Mouse (Mus musculus) right cerebral cortex, adult 18-20 months (tissue): ENCODE results near the gene Plxdc1.

ENCODE experiments used
- DNase-seq: peaks from one replicate; pipeline ENCODE4 v3.0.0; 2022; ENCODE audit warnings: mixed read lengths

The Plxdc1 gene

DNA sequence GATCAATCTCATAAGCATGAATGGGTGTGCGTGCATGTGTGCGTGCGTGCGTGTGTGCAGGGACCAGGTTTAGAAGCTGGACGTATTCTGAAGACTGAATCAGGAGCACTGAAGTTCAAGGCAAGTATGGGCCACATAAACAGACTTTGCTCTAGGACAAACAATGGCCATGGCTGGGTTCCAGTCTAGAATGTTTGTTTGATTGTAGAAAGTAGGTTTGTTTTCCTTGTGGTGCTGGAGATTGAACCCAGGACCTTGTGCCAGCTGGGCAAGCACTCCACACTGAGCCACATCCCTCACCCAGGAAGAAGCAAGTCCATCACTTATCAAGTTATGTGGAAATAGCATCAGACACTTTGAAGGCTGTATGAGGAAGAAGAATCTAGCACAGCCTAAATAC, 29.9 kb upstream of the Plxdc1 start:
- DNase-seq, result no peak

DNA sequence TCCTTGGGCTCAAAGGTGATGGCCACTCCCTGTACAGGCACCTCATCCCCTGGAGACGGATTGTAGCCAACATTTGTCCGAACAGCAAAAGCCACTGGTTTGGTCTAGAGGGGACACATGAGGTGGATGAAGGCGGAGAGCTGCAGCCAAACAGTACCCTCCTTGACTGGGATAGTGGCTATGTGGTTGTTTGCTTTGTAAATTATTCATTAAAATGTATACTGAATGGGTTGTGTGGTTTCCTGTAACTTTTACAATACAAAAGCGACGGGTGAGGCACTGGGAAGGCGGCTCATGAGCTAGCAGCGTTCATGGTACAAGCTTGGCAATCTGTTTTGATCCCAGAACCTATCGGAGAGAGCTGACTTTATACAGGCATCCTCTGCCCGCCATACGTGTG, 26.6 kb upstream of the Plxdc1 start:
- no peak for DNase-seq

DNA sequence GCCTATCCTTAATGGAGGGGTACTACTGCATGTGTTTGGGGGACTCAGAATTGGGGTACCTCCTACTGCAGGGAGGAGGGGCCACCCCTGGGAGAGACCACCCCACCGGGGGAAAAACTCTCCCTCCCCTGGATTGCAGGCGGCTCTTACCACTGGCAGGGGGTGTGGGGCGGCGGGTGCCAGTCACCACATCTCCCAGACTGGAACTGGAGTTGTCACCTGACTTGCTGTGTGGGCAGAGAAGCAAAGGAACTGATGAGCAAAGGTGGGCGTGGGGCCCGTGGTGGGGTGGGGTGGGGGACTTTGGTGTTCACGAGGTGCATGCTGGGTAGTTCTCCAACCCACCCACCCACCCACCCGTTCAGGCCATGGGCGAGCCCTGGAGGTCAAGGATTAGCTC, 25.5 kb upstream of the Plxdc1 start:
- DNase-seq, result peak; percentile 82

DNA sequence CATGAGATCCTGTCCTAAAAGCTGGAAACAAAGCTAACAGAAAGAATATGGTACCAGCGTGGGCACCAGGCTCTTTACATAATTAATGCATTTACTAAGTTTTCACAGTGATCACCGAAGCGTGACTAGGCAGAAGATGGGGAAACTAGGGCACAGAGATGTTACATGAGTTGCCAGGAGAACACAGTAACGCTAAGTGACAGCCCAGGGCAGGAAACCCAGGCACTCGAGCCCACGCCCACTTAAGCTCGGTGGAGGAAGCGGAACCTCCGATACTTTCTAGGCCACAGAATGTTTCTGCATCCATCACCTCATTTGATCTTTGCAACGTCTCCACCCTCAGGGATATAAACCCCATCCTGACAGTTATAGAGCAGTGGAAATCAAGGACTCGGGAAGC, 21.8 kb upstream of the Plxdc1 start:
- no peak for DNase-seq

DNA sequence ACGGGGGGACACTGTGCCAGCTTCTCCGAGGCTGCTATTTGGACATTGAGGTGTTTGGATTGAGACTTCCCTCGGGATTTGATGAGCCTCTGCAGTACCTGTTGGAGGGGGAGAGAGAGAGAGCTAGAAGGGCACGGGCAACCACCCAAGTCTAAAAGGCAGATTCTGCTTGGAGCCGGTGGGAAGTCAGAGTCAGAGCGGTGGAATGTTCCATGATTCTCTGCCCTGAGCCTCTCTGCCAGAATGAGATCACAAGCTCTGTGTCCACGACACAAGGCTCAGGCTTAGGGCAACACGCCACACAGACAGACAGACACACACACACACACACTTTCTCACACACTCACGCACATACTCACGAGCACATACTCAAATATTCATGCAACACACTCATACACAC, 19.4 kb upstream of the Plxdc1 start:
- no peak for DNase-seq

DNA sequence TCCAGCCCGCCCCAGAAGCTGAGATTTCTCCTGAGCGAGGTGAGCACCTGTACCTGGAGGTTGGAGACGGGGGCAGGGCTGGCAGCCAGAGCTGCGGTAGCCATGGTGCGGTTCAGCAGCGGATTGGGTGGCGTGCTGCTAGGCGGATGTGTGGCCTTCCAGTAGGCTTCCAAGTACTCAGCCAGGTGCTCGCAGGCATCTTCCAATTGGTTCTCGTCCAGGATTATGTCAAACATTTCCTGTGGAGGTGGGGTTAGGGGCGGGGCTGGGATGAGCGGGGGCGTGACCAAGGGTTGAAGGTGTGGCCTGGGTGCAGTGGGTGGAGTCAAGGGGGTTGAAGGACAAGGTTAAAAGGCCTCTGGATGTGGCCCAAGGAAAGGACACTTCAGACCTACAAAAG, 18.8 kb upstream of the Plxdc1 start:
- DNase-seq, result no peak

DNA sequence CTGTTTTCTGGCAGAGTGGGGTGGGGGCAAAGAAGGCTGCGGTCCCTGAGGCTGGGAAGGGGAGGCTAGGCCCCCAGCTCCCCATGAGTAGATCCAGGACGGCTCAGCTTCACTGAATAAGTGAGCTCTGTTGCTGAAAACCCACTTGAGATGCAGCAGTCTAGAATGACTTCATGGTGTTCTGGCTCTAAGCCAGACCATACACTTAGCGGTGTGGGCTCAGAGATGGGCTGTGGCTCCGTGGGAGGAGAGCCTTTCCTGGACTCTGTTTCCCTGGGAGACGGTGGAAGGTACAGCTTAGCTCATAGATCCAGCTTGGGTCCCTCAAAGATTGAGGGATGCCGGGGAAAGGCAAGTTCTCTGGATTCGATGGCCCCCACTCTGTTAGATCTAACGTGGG, 17.9 kb upstream of the Plxdc1 start:
- DNase-seq, result peak; percentile 84

DNA sequence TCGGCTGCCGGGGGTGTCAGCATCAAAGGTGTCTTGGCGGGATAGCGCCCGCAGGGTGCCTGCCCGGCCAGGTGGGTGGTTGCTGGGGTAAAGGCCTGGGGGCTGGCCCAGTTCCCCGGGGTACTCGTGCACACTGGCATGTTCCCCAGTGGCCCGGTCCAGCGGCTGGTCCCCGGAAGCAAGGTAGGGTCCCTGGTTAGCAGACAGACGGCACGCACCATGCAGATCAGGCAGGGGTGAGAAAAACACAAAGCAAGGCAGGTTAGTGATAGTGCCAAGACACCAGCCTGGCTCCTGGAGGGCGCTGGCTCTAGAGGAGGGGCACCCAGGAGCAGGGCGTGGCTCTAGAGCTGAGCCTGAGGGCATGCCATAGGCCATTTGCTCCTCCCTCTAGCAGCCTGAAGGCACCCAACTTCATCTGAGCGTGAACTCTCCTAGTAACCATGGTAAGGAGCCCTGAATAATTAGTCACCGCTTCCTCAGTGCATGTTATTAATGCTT, 17.0 kb upstream of the Plxdc1 start:
- no peak for DNase-seq

DNA sequence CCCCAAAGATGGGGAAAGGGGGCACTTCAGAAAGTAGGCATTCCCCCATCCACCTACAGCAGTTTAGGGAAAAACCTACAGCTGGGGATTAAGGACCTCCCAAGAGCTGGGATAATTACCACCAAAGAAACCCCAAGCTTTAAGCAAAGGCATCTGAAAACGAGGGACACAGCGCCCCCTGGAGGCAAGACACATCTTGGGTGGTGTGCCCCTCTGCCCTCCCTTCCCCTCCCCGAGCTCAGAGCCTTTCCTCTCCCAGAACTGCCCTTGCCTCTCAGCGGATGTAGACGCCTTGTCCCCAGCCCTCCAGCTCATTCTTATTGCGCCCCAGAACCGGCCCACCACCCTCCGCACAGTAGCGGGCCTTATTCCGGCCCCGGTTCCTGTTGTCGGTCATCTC, 16.4 kb upstream of the Plxdc1 start:
- DNase-seq, result no peak

DNA sequence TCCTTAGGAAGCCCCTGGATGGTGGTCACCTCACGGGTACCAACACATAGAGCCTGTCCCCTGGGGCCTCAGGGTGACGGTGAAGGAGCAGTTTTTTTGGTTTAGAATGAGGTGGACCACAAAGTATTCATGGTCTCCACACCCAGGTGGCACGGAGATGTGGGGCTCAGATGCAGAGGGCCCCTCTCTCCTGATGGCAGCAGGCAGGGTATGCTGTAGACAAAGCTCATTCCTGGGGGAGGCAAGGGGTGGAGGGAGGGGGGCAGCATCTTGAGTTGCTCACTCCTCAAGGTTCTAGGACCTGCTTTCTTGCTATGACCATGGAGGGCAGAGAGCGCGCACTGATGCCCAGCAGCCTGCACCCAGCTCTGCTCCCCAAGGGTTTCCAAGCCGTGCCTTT, 15.7 kb upstream of the Plxdc1 start:
- no peak for DNase-seq

DNA sequence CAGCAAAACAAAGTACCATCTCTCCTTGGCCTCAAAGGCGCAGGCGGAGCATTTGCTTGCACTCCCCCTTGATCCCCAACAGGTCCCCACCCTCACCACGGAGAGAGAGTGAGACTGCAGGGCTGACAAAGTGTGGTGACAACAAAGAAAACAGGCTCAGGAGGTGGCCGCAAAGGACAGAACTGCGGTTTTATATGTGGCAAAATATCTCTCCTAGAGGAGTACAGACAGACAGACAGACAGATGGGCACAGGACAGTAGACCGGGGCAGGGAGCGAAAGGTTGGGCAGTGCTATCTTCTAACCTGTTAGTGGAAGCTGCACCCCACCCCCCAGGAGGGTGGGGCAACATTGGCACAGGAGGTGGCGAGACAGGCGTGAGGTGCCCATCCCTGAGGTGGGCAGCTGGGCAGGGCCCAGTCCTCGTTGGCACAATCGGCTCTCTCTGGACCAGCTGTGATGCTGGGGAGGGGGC, 15.1 kb upstream of the Plxdc1 start:
- DNase-seq, result no peak

DNA sequence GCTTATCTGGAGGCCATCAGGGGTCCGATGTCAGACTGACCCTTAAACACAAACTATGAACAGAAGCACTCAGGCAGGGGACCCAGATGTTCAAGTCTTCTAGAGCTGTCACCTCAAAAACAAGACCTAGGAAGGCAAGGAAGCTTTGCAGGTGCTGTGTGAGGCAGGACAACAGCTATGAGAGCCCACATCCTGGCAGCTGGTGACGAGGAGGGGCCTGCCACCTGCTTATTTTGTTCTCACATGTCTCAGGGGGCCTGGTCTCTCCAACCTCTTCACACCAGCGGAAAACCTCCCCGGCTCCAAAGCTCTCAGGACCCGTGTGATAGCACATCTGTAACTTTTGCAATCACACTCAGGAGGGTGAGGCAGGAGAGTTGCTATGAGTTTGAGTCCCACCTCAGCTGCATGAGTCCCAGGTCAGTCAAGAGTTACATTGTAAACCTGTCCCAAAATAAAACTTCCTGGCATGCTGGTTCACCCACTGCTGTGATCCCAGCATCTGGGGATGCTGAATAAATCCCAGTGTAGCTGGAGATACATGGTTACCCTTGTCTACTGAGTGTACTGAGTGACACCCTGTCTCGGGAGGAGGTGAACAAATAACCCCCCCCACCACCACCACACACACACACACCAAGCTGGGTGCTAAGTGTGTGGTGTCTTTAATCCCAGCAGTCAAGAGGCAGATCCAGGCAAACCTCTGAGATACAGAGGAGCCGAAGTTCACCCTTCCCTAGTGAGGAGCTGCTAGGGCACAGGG, 14.3 kb upstream of the Plxdc1 start:
- DNase-seq, result no peak

DNA sequence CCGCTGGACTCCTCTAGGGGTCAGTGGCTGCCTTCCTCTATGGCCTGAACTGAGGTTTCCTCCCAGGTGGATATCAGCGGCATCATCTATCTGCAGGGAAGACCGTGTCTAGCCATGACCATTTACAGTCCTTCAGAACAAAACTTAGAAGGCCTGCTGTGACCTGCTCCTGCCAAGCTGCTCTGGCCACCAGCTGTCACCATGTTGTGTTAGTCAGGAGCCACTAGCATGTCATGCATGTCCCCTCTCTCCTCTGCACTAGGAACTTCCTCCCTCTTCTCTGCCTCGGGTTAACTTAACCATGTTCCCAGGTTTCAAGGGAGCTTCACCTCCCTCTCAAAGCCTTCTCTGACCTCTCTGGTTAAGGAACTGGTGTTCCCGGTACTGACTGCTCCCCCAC, 13.5 kb upstream of the Plxdc1 start:
- DNase-seq, result no peak

DNA sequence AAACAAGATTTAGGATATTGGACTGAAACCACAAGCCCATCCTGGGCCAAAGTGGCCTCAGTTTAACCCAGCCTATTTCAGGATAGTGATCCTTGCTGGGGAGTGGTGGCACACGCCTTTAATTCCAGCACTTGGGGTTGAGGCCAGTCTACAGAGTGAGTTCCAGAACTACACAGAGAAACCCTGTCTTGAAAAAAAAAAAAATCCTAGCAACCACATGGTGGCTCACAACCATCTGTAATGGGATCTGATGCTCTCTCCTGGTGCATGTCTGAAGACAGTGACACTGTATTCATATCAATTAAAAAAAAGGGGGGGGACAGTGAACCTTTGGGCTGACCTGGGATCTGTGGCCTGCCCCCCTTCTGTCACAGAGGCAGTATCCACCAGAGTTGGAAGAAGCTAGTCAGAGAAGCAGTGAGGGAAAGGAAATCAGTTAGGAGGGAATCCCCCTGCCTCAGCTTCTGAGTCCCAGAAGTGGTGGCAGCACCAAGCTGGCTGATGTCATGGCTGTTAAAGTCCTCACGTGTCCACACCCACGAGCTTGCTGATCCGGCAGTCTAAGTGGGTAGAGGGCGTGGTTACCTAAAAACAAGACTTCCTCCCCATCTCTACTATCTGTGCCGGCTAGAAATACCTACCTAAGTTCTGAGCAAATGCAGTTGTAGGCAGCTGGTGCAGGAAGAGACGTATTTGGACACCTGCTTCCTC, 12.8 kb upstream of the Plxdc1 start:
- DNase-seq, result no peak

DNA sequence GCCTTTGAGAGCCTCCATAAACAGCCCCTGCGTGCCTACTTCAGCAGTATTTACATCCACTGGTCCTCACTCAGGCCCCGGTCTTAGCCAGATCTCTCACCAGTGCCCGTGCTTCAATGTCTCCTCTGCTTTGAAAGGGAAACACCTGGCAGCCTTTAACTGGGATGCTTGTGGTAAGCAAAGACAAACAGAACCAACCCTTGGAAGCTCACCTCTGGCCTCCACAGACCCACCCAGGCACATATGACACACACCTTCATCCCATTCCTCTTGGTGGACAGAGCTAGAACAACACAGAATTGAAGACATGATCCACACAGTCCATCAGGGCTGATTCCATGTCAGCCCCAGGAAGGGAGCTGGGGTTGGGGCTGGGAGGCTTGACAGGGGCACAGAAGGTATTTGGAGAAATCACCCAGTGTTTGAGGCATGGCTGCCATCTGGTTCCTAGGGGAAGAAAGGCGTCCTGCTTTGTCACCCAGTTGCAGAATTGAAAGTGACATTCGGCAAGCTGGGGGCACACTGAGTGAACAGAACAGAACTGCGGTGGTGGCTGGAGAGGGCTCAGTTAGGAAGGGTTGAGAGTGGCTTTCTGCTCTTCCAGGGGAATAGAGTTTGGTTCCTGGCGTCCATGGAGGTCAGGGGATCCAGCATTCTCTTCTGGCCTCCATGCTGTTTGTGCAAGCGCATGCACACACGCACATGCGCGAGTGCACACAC, 12.0 kb upstream of the Plxdc1 start:
- no peak for DNase-seq

DNA sequence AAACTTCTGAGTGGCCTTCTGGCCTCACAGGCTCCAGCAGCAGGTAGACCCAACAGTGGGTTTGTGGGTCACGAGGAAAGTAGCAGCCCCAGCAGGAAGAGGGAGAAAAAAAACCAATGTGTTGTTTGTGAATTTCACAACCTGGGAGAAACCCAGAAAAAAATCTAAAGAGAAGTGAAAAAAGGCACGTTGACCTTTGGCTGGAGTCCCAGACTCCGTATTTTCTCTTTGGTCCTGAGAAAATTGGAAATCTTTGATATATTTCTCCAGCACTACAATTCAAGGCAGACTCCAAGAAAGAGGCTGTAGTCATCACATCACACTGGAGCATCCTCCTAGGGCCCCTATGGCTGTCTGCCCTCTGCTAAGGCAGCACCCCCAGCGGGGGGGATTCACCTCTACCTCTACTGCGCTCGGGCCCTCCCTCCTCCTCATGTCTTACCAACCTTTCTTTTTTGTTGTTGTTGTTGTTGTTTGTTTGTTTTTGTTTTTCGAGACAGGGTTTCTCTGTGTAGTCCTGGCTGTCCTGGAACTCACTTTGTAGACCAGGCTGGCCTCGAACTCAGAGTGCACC, 11.2 kb upstream of the Plxdc1 start:
- no peak for DNase-seq

DNA sequence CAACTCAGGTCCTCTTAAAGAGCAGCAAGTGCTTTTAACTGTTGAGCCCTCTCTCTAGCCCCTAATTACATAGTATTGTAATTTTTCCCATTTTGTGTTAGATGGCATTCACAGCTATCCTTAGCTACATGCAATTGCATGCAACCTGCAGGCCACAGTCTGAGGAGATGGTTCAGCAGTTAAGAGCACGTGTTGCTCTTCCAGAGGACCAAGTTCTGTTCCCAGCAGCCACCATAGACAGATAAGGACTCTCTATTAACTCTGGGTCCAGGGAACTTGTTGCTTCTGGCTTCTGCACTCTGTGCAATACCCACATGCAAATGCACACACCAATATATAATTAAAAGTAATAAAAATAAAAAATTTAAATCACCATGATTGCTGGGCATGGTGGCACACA, 10.4 kb upstream of the Plxdc1 start:
- DNase-seq, result no peak

DNA sequence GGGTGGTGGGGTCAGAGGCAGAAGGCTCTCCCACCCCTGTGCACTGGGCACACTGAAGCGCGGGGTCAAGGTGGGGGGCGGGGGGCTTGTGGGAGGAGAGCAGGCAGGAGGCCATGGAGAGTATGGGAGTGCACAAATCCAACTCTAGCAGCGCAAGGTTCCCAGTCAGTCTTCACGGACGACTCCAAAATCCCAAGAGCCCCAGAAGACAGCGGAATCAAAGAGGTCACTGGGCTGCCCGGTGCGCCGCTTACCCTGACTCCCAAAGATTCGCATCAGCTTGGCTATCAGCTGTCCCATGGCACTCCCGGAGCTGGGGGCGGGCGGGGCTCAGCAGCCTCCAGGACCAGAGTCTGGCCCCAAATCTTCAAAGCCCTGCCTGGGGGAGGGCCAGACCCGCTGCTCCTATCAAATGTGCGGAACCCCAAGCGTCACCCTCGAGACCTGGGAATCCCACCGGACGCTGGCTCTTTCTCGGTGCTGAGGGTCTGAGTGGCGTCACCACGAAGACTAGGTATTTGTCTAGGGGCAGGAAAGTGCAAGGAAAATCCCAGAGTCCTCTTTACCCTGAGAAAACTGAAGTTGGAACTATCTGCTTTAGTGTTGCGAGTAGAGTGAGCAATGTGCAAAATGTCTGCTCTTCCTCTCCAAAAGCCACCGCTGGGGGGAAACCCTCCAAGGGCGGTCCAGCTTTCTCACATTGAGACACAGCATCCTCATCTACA, 9.5 kb upstream of the Plxdc1 start, which contains the start of gene Arl5c:
Arl5c (minus strand) TSS at position 618 of the 725 bp plus-strand sequence.
- no peak for DNase-seq

DNA sequence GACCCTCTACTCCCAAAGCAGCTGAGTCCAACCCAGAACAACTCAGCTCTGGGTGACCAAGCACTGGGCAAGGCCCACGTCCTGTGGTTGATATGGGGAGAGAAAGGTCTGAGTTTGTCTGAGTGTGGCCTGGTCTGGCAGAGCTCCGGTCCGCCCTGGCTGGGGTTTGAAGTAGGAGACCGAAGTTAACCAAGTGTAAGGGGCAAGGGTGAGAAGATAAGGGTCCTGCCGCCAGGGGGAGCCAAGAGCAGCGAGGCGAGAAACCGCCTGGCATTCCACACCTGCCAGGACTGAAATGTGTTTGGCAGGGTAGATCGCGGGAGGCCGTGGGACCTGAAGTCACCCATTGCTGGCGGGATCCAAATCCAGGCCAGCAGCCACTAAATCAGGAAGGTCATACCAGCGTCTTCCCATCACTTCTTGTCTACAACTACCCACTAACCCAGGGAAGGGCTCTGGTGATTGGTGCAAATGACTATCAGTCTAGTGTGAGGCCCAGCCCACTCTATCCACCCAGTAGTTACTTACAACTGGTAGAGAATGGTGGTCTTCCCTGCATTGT, 8.4 kb upstream of the Plxdc1 start:
- DNase-seq, result no peak

DNA sequence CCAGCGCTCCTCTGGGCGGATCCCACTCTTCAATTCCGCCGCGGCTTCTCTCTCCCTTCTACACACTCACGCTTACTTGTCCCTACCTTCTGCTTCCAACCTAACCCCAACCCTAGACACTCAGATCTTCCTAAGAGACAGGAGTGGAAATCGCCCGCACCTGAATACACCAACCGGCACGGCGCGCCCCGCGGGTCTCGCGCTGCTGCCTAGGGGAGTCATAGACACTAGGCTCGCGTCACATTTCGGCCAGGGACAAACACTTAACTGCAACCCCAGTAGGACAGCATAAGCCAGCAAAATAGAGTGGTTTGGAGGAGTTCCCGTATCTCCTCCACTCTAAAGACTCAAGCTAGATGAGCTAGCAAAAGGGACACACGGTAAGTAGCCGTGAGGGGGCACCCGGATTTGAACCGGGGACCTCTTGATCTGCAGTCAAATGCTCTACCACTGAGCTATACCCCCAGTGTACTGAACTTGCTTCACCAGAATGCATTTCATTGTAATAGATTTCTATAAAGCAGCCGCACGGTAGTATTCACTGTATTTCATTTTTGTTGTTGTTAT, 2.4 kb upstream of the Plxdc1 start:
- peak; percentile 91 for DNase-seq
